Mouse (Mus musculus) E14TG2a.4 (cell line): Measurements from ENCODE around the gene Ifnar1.
"Not testable (repeated sequence)": the region's sequence is repeated elsewhere in the genome, so short reads cannot be mapped to it uniquely, and the experiment has no call there.

Experiments used
- CTCF ChIP-seq: conservative IDR thresholded peaks from 2 replicates; pipeline ENCODE4 v1.5.1; 2014; ENCODE audit warnings: low read length
- NANOG ChIP-seq: IDR thresholded peaks from 2 replicates; pipeline ENCODE4 v1.6.1; 2014; ENCODE audit warnings: borderline replicate concordance, low read length, mixed read lengths
- POU5F1 ChIP-seq: IDR thresholded peaks from 2 replicates; pipeline ENCODE4 v1.6.1; 2014; ENCODE audit warnings: low read length, borderline replicate concordance

GRCm38 (mm10) chr16:91438599-91438998 is 46.4 kb upstream of the Ifnar1 start:
- not testable (repeated sequence) for TF ChIP-seq CTCF, POU5F1, NANOG
